ENCODE assay signal across 16 mouse cellular contexts in the genomic region with DNA sequence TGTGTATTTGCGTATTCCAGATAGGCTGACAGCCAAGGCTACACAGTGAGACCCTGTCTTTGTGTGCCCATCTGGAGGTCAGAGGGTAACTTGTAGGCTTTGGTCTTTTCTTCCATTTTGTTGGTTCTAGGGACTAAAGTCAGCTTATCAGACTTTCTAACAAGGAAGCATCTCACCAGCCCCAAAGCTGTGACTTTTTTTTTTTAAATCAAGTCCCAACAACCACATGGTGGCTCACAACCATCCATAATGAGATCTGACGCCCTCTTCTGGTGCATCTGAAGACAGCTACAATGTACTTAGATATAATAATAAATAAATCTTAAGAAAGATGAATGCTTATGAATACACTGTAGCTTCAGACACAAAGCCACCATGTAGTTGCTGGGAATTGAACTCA. TPM values are rescaled to one million over a fixed set of nuclear protein-coding genes. Genes with fewer than 3 reads are reported as not detected.
DNase-seq lines count a peak whose midpoint lies in the region; ATAC-seq and TF ChIP-seq lines count a peak whose summit lies in the region.
"Had no signal": no experiment of that assay in that cellular context is flagged by ENCODE, and none has a peak within 500 bp of the region (broad histone marks: within the 10 kb centered on the region; RNA-seq: fewer than 3 reads in every experiment).

No protein-coding gene starts in this region.

- WGBS in liver, postnatal 0 days (ENCODE audit: insufficient replicate concordance), result 35% methylated on average over 2 of the region's 2 CpGs
- WGBS in liver, embryonic 12.5 days (ENCODE audit: insufficient replicate concordance), result 33% methylated on average over 2 of the region's 2 CpGs
- 56% methylated on average over 2 of the region's 2 CpGs for WGBS in forebrain, embryonic 14.5 days

- TF ChIP-seq EP300 in liver, postnatal 0 days (IDR thresholded peaks at IDR 0.05; ENCODE audit: low read depth), result no peak

- no peak overlapping the region for H3K27ac ChIP-seq in gastrocnemius, adult 2 months
- no peak overlapping the region for H3K27ac ChIP-seq in liver, postnatal 0 days (ENCODE audit: low read depth)
- H3K27ac ChIP-seq in liver, embryonic 12.5 days, result no peak overlapping the region; the same call in 1 of the 2 replicates
- H3K27ac ChIP-seq in ES-E14 (ENCODE audit: insufficient read depth, low read depth, low read length, poor library complexity, severe bottlenecking), result no peak overlapping the region
- H3K27ac ChIP-seq in forebrain, embryonic 14.5 days (ENCODE audit: low read depth, low read length), result no peak overlapping the region
- H3K27ac ChIP-seq: hindbrain, embryonic 10.5 days; limb, embryonic 13.5 days had no signal

- H3K27me3 ChIP-seq in liver, postnatal 0 days (ENCODE audit: insufficient read depth, low read length), result no peaks in the 10 kb centered on the region
- H3K27me3 ChIP-seq in liver, embryonic 12.5 days (replicated peaks), result no peaks in the 10 kb centered on the region; the same call in 1 of the 2 replicates
- no peaks in the 10 kb centered on the region for H3K27me3 ChIP-seq in forebrain, embryonic 14.5 days (replicated peaks; ENCODE audit: control insufficient read depth, insufficient read depth, low read length)
- H3K27me3 ChIP-seq: limb, embryonic 13.5 days had no signal

- no peak for ATAC-seq in liver, postnatal 0 days
- ATAC-seq in liver, embryonic 12.5 days, result no peak
- ATAC-seq in megakaryocyte-erythroid progenitor cell, adult 5-6 weeks (replicated peaks; ENCODE audit: low FRiP score, low TSS enrichment, poor library complexity, severe bottlenecking), result peak; percentile 54
- no peak for ATAC-seq in forebrain, embryonic 14.5 days
- ATAC-seq: intestine, embryonic 16.5 days had no signal

- intact Hi-C loops in gastrocnemius, adult 2 months (cut with DNase I), result loop anchor here (5.0 kb wide), 2 partner anchors 46 to 74 kb away; partner anchors contain the start of genes Mif4gd and Nt5c

- H3K9me3 ChIP-seq in liver, postnatal 0 days (ENCODE audit: low read length), result no peaks in the 10 kb centered on the region
- H3K9me3 ChIP-seq in liver, embryonic 12.5 days (replicated peaks), result no peaks in the 10 kb centered on the region
- no peaks in the 10 kb centered on the region for H3K9me3 ChIP-seq in ES-E14 (ENCODE audit: control insufficient read depth, insufficient read depth, low read depth, low read length)
- H3K9me3 ChIP-seq in forebrain, embryonic 14.5 days (replicated peaks; ENCODE audit: control insufficient read depth, low read length), result no peaks in the 10 kb centered on the region
- H3K9me3 ChIP-seq: hindbrain, embryonic 10.5 days; limb, embryonic 13.5 days; megakaryocyte, embryonic 14.5 days had no signal

- no peak overlapping the region for H3K4me2 ChIP-seq in liver, postnatal 0 days (ENCODE audit: low read depth, low read length)
- no peak overlapping the region for H3K4me2 ChIP-seq in liver, embryonic 12.5 days
- no peak overlapping the region for H3K4me2 ChIP-seq in forebrain, embryonic 14.5 days (ENCODE audit: low read length)
- H3K4me2 ChIP-seq: limb, embryonic 13.5 days; lung, embryonic 14.5 days had no signal

- H3K9ac ChIP-seq in liver, postnatal 0 days (replicated peaks), result no peak overlapping the region
- no peak overlapping the region for H3K9ac ChIP-seq in liver, embryonic 12.5 days
- H3K9ac ChIP-seq in ES-E14 (ENCODE audit: insufficient read depth, low read depth, low read length, poor library complexity, severe bottlenecking), result no peak overlapping the region
- H3K9ac ChIP-seq in forebrain, embryonic 14.5 days (ENCODE audit: low read length), result no peak overlapping the region
- H3K9ac ChIP-seq: limb, embryonic 13.5 days; lung, embryonic 14.5 days had no signal

- DNase-seq in gastrocnemius, adult 2 months, result no peak
- DNase-seq in gastrocnemius, postnatal 10 days, result no peak
- DNase-seq in liver, postnatal 0 days, result no peak
- no peak for DNase-seq in ES-E14 (ENCODE audit: low read depth, low spot score)
- no peak for DNase-seq in forebrain, embryonic 14.5 days (ENCODE audit: low spot score)
- DNase-seq in ovary, postnatal 14 days (ENCODE audit: low spot score), result no peak
- DNase-seq: kidney, postnatal 36 days; lung, embryonic 14.5 days; right cerebral cortex, adult 18-20 months; spleen, adult 18-20 months had no signal

- H3K36me3 ChIP-seq in liver, postnatal 0 days (replicated peaks; ENCODE audit: insufficient read depth, low read length), result peaks cover 12% of the 10 kb centered on the region
- H3K36me3 ChIP-seq in liver, embryonic 12.5 days, result peaks cover 18% of the 10 kb centered on the region
- peaks cover 7% of the 10 kb centered on the region for H3K36me3 ChIP-seq in ES-E14 (ENCODE audit: control insufficient read depth, insufficient read depth, low read length, poor library complexity, severe bottlenecking)
- peaks cover 13% of the 10 kb centered on the region for H3K36me3 ChIP-seq in forebrain, embryonic 14.5 days (ENCODE audit: control insufficient read depth, insufficient read depth, low read length)

- TF ChIP-seq CTCF in gastrocnemius, adult 2 months (IDR thresholded peaks at IDR 0.05), result peak; percentile 44
- TF ChIP-seq CTCF in liver, postnatal 0 days (IDR thresholded peaks at IDR 0.05; ENCODE audit: low read depth), result peak; percentile 49

- in situ Hi-C loops in ES-E14 (cut with MboI; ENCODE audit: low sequenced_read_pairs in 2 of 2, unreplicated experiment in 2 of 2), result no loop called here

- H3K4me1 ChIP-seq in liver, postnatal 0 days (ENCODE audit: insufficient read depth), result peaks cover 10% of the 10 kb centered on the region
- peaks cover 31% of the 10 kb centered on the region for H3K4me1 ChIP-seq in liver, embryonic 12.5 days
- peaks cover 2 to 3% of the 10 kb centered on the region in 2 experiments for H3K4me1 ChIP-seq in ES-E14 (ENCODE audit: control insufficient read depth in 2 of 2, insufficient read depth in 2 of 2, low read length in 2 of 2, poor library complexity in 1 of 2)
- H3K4me1 ChIP-seq in forebrain, embryonic 14.5 days (ENCODE audit: control insufficient read depth, insufficient read depth, low read length), result peaks cover 14% of the 10 kb centered on the region

- H3K4me3 ChIP-seq in gastrocnemius, adult 2 months, result no peak overlapping the region
- no peak overlapping the region for H3K4me3 ChIP-seq in liver, postnatal 0 days (ENCODE audit: low read depth, low read length)
- H3K4me3 ChIP-seq in liver, embryonic 12.5 days, result no peak overlapping the region
- no peak overlapping the region for H3K4me3 ChIP-seq in ES-E14 (ENCODE audit: insufficient read depth in 1 of 2, low read depth in 1 of 2, low read length in 2 of 2, poor library complexity in 1 of 2, severe bottlenecking in 1 of 2)
- no peak overlapping the region for H3K4me3 ChIP-seq in forebrain, embryonic 14.5 days (ENCODE audit: low read depth, low read length)
- H3K4me3 ChIP-seq: hindbrain, embryonic 10.5 days; limb, embryonic 13.5 days; megakaryocyte, embryonic 14.5 days had no signal

TF ChIP-seq in ES-E14, 5 proteins besides CTCF, POLR2A, EP300 and RAD21:
- TF ChIP-seq ZNF384 (IDR thresholded peaks at IDR 0.05; ENCODE audit: low read depth, low read length) (peak; percentile 77; the same call in 1 of the 2 replicates), ZC3H11A (IDR thresholded peaks at IDR 0.05; ENCODE audit: borderline replicate concordance, low read depth, low read length) (no peak)

RNA-seq across cellular contexts. Expression of gene Sumo2, which starts 2.0 kb away (rescaled TPM):
- 100 to 1,000 TPM; 138 to 164 TPM for total RNA-seq in gastrocnemius, adult 2 months (2021)
- 100 to 1,000 TPM; 182 to 195 TPM for total RNA-seq in gastrocnemius, postnatal 10 days (2021)
- polyA plus RNA-seq in liver, postnatal 0 days (2015; fragmentation: Nextera tagmentation; extraction: Ambion mirVana), result 281 and 283 TPM in 2 replicates
- 574 and 585 TPM in 2 replicates for polyA plus RNA-seq in liver, embryonic 12.5 days (2016; fragmentation: Nextera tagmentation; extraction: Ambion mirVana)
- 325 and 579 TPM in 2 replicates for total RNA-seq in ES-E14 (2012; rRNA removed)
- total RNA-seq in megakaryocyte-erythroid progenitor cell, adult 5-6 weeks (2014; fragmentation: Nextera tagmentation), result 541 and 596 TPM in 2 replicates
- total RNA-seq in megakaryocyte-erythroid progenitor cell, adult 5-6 weeks (2017), result 518 and 674 TPM in 2 replicates
- 1,356 and 1,420 TPM in 2 replicates for polyA plus RNA-seq in forebrain, embryonic 14.5 days (2014; fragmentation: Nextera tagmentation; extraction: Ambion mirVana)

RNA-seq across cellular contexts. Expression of gene Jpt1, which starts 23.9 kb away (rescaled TPM):
- total RNA-seq in gastrocnemius, adult 2 months (2021), result 10 to 100 TPM; 38.4 to 40.9 TPM
- 100 to 1,000 TPM; 132 to 134 TPM for total RNA-seq in gastrocnemius, postnatal 10 days (2021)
- 114 and 117 TPM in 2 replicates for polyA plus RNA-seq in liver, postnatal 0 days (2015; fragmentation: Nextera tagmentation; extraction: Ambion mirVana)
- polyA plus RNA-seq in liver, embryonic 12.5 days (2016; fragmentation: Nextera tagmentation; extraction: Ambion mirVana), result 307 and 318 TPM in 2 replicates
- total RNA-seq in ES-E14 (2012; rRNA removed), result 164 and 205 TPM in 2 replicates
- total RNA-seq in megakaryocyte-erythroid progenitor cell, adult 5-6 weeks (2014; fragmentation: Nextera tagmentation), result 167 and 191 TPM in 2 replicates
- 122 and 142 TPM in 2 replicates for total RNA-seq in megakaryocyte-erythroid progenitor cell, adult 5-6 weeks (2017)
- 2,151 and 2,168 TPM in 2 replicates for polyA plus RNA-seq in forebrain, embryonic 14.5 days (2014; fragmentation: Nextera tagmentation; extraction: Ambion mirVana)

RNA-seq across cellular contexts. Expression of gene Nup85, which starts 26.2 kb away (rescaled TPM):
- 10 to 100 TPM; 17.2 to 18.6 TPM for total RNA-seq in gastrocnemius, adult 2 months (2021)
- 10 to 100 TPM; 23.5 to 33.2 TPM for total RNA-seq in gastrocnemius, postnatal 10 days (2021)
- 41.8 and 46.0 TPM in 2 replicates for polyA plus RNA-seq in liver, postnatal 0 days (2015; fragmentation: Nextera tagmentation; extraction: Ambion mirVana)
- polyA plus RNA-seq in liver, embryonic 12.5 days (2016; fragmentation: Nextera tagmentation; extraction: Ambion mirVana), result 202 and 216 TPM in 2 replicates
- total RNA-seq in ES-E14 (2012; rRNA removed), result 279 and 312 TPM in 2 replicates
- total RNA-seq in megakaryocyte-erythroid progenitor cell, adult 5-6 weeks (2014; fragmentation: Nextera tagmentation), result 256 and 306 TPM in 2 replicates
- 179 and 228 TPM in 2 replicates for total RNA-seq in megakaryocyte-erythroid progenitor cell, adult 5-6 weeks (2017)
- polyA plus RNA-seq in forebrain, embryonic 14.5 days (2014; fragmentation: Nextera tagmentation; extraction: Ambion mirVana), result 117 and 122 TPM in 2 replicates

RNA-seq across cellular contexts. Expression of gene Nt5c, which starts 46.4 kb away (rescaled TPM):
- 1 to 10 TPM; 5.8 to 7.7 TPM for total RNA-seq in gastrocnemius, adult 2 months (2021)
- 10 to 100 TPM; 17.3 to 19.0 TPM for total RNA-seq in gastrocnemius, postnatal 10 days (2021)
- 46.5 and 48.3 TPM in 2 replicates for polyA plus RNA-seq in liver, postnatal 0 days (2015; fragmentation: Nextera tagmentation; extraction: Ambion mirVana)
- 68.4 and 69.0 TPM in 2 replicates for polyA plus RNA-seq in liver, embryonic 12.5 days (2016; fragmentation: Nextera tagmentation; extraction: Ambion mirVana)
- total RNA-seq in ES-E14 (2012; rRNA removed), result 37.2 and 50.5 TPM in 2 replicates
- 81.6 and 117 TPM in 2 replicates for total RNA-seq in megakaryocyte-erythroid progenitor cell, adult 5-6 weeks (2014; fragmentation: Nextera tagmentation)
- 79.8 and 101 TPM in 2 replicates for total RNA-seq in megakaryocyte-erythroid progenitor cell, adult 5-6 weeks (2017)
- polyA plus RNA-seq in forebrain, embryonic 14.5 days (2014; fragmentation: Nextera tagmentation; extraction: Ambion mirVana), result 95.5 and 107 TPM in 2 replicates
